Mouse (Mus musculus) neural tube, embryonic 15.5 days (tissue): ENCODE results near the gene Trim65. TPM values are rescaled to one million over a fixed set of nuclear protein-coding genes. Genes with fewer than 3 reads are reported as not detected.
A peak's percentile ranks its signal among the peaks of the same experiment; 100 is the strongest.

Source experiments
- ATAC-seq: fragments of 200-750 bp; cut with Nextera tagmentation; 2 replicates; pipeline ENCODE4 v1.8.0; 2017; ENCODE audit warnings: mild to moderate bottlenecking, moderate TSS enrichment, moderate library complexity; ENCODE audit not compliant: low FRiP score
- H3K27ac ChIP-seq: fragments of 300-500 bp; sonication (generic); replicated peaks from 2 replicates; pipeline ENCODE4 v1.5.1; 2015; ENCODE audit warnings: mild to moderate bottlenecking, inconsistent platforms
- H3K27me3 ChIP-seq: fragments of 300-500 bp; sonication (generic); replicated peaks from 2 replicates; pipeline ENCODE4 v1.6.1; 2015; ENCODE audit warnings: inconsistent platforms
- H3K36me3 ChIP-seq: fragments of 300-500 bp; sonication (generic); 2 replicates; pipeline ENCODE4 v1.6.1; 2015; ENCODE audit warnings: inconsistent platforms
- H3K4me1 ChIP-seq: fragments of 300-500 bp; sonication (generic); 2 replicates; pipeline ENCODE4 v1.6.1; 2015; ENCODE audit warnings: inconsistent platforms
- H3K4me2 ChIP-seq: fragments of 300-500 bp; sonication (generic); 2 replicates; pipeline ENCODE4 v1.6.1; 2015; ENCODE audit warnings: inconsistent platforms, mild to moderate bottlenecking, moderate library complexity
- H3K4me3 ChIP-seq: fragments of 300-500 bp; sonication (generic); replicated peaks from 2 replicates; pipeline ENCODE4 v1.5.1; 2015; ENCODE audit warnings: mild to moderate bottlenecking, inconsistent platforms
- H3K9ac ChIP-seq: fragments of 300-500 bp; sonication (generic); replicated peaks from 2 replicates; pipeline ENCODE4 v1.6.1; 2015; ENCODE audit warnings: mild to moderate bottlenecking, inconsistent platforms
- H3K9me3 ChIP-seq: fragments of 300-500 bp; sonication (generic); replicated peaks from 2 replicates; pipeline ENCODE4 v1.6.1; 2016; ENCODE audit warnings: inconsistent platforms
- WGBS: fragments of 180-500 bp; shearing (Covaris S2); methylation state at CpG from one replicate; pipeline ENCODE4 v1.1.7; 2015; ENCODE audit warnings: mixed read lengths; 5-methylcytosine and 5-hydroxymethylcytosine counted together
- polyA plus RNA-seq: library from polyadenylated mRNA; unstranded; fragments of >200 nt; fragmentation: Nextera tagmentation; extraction: Ambion mirVana; gene quantifications from 2 replicates; pipeline ENCODE4 v1.2.1, GENCODE M21; 2015

The Trim65 gene
- polyA plus RNA-seq, 1 experiment from 2014 or later = 3.4 TPM

GRCm38 (mm10) chr11:116117819-116118218 is 13.1 kb downstream of the Trim65 start:
- no peaks in the 10 kb centered on the region for H3K4me1 ChIP-seq
- no peaks in the 10 kb centered on the region for H3K9me3 ChIP-seq
- H3K4me3 ChIP-seq = no peak overlapping the region
- H3K9ac ChIP-seq = no peak overlapping the region
- H3K36me3 ChIP-seq = no peaks in the 10 kb centered on the region
- no peak overlapping the region for H3K27ac ChIP-seq
- H3K4me2 ChIP-seq = no peak overlapping the region
- ATAC-seq = no peak
- no peaks in the 10 kb centered on the region; the same call in 1 of the 2 replicates for H3K27me3 ChIP-seq

- Histone ChIP-seq H3K4me3 (no peak overlapping the region), H3K9ac (no peak overlapping the region), H3K36me3 (no peaks in the 10 kb centered on the region), H3K4me1 (no peaks in the 10 kb centered on the region), H3K4me2 (no peak overlapping the region), H3K9me3 (no peaks in the 10 kb centered on the region), H3K27me3 (no peaks in the 10 kb centered on the region; the same call in 1 of the 2 replicates), H3K27ac (no peak overlapping the region)
- 82% methylated on average over 12 of the region's 12 CpGs for WGBS
- ATAC-seq = no peak
Measured at GRCm38 (mm10) chr11:116117241-116117640, 13.7 kb downstream of the Trim65 start.

GRCm38 (mm10) chr11:116111611-116112203 is 19.2 kb downstream of the Trim65 start:
- H3K4me1 ChIP-seq = peaks cover 36% of the 10 kb centered on the region
- H3K27me3 ChIP-seq = peaks cover 52% of the 10 kb centered on the region
- no peak for ATAC-seq
- H3K4me2 ChIP-seq = no peak overlapping the region
- no peaks in the 10 kb centered on the region for H3K9me3 ChIP-seq
- WGBS = 87% methylated on average over 19 of the region's 19 CpGs
- H3K9ac ChIP-seq = no peak overlapping the region
- H3K36me3 ChIP-seq = no peaks in the 10 kb centered on the region
- H3K27ac ChIP-seq = no peak overlapping the region
- no peak overlapping the region for H3K4me3 ChIP-seq

- Histone ChIP-seq H3K27ac (no peak overlapping the region), H3K9me3 (no peaks in the 10 kb centered on the region), H3K9ac (no peak overlapping the region), H3K27me3 (peaks cover 59% of the 10 kb centered on the region), H3K4me3 (no peak overlapping the region), H3K36me3 (no peaks in the 10 kb centered on the region), H3K4me2 (no peak overlapping the region), H3K4me1 (peaks cover 38% of the 10 kb centered on the region)
- 77% methylated on average over 4 of the region's 4 CpGs for WGBS
- ATAC-seq = no peak
Measured at GRCm38 (mm10) chr11:116111067-116111466, 19.9 kb downstream of the Trim65 start.

- WGBS = 32% methylated on average over 10 of the region's 10 CpGs
- Histone ChIP-seq H3K9me3 (no peaks in the 10 kb centered on the region), H3K4me3 (peak overlapping the region; percentile 37), H3K36me3 (no peaks in the 10 kb centered on the region), H3K27ac (no peak overlapping the region), H3K27me3 (peaks cover 64% of the 10 kb centered on the region), H3K9ac (peak overlapping the region; percentile 41), H3K4me2 (peak overlapping the region; percentile 61), H3K4me1 (peaks cover 38% of the 10 kb centered on the region)
- no peak for ATAC-seq
Measured at GRCm38 (mm10) chr11:116110540-116110939, 20.4 kb downstream of the Trim65 start.

GRCm38 (mm10) chr11:116110131-116110530 is 20.8 kb downstream of the Trim65 start:
- no peaks in the 10 kb centered on the region for H3K36me3 ChIP-seq
- peak overlapping the region; percentile 37 for H3K4me3 ChIP-seq
- H3K4me1 ChIP-seq = peaks cover 38% of the 10 kb centered on the region
- peak overlapping the region; percentile 41 for H3K9ac ChIP-seq
- H3K4me2 ChIP-seq = peak overlapping the region; percentile 61
- 3% methylated on average over 33 of the region's 35 CpGs for WGBS
- ATAC-seq = no peak
- peaks cover 66% of the 10 kb centered on the region for H3K27me3 ChIP-seq
- no peak overlapping the region for H3K27ac ChIP-seq
- H3K9me3 ChIP-seq = no peaks in the 10 kb centered on the region

GRCm38 (mm10) chr11:116109441-116110081 is 21.4 kb downstream of the Trim65 start:
- Histone ChIP-seq H3K27me3 (peaks cover 66% of the 10 kb centered on the region), H3K4me2 (peak overlapping the region; percentile 61), H3K36me3 (no peaks in the 10 kb centered on the region), H3K9ac (peak overlapping the region; percentile 41), H3K4me3 (peak overlapping the region; percentile 37), H3K27ac (no peak overlapping the region), H3K4me1 (peaks cover 39% of the 10 kb centered on the region), H3K9me3 (no peaks in the 10 kb centered on the region)
- WGBS = 2% methylated on average over 52 of the region's 70 CpGs
- no peak; the same call in 1 of the 2 replicates for ATAC-seq

GRCm38 (mm10) chr11:116108464-116109137 is 22.3 kb downstream of the Trim65 start:
- Histone ChIP-seq H3K27me3 (peaks cover 66% of the 10 kb centered on the region), H3K27ac (no peak overlapping the region), H3K9ac (no peak overlapping the region; the same call in 1 of the 2 replicates), H3K9me3 (no peaks in the 10 kb centered on the region), H3K36me3 (no peaks in the 10 kb centered on the region), H3K4me2 (peak overlapping the region; percentile 61), H3K4me3 (peak overlapping the region; percentile 37), H3K4me1 (peaks cover 48% of the 10 kb centered on the region)
- WGBS = 7% methylated on average over 22 of the region's 23 CpGs
- ATAC-seq = no peak

- 14% methylated on average over 19 of the region's 19 CpGs for WGBS
- no peak for ATAC-seq
- Histone ChIP-seq H3K4me3 (peak overlapping the region; percentile 37), H3K27me3 (peaks cover 66% of the 10 kb centered on the region), H3K9me3 (no peaks in the 10 kb centered on the region), H3K4me1 (peaks cover 53% of the 10 kb centered on the region), H3K9ac (0 out of 2 replicates have a peak overlapping the region, but pooled peaks have one; percentile 3), H3K36me3 (no peaks in the 10 kb centered on the region), H3K27ac (no peak overlapping the region), H3K4me2 (peak overlapping the region; percentile 61)
Measured at GRCm38 (mm10) chr11:116107777-116108285, 23.1 kb downstream of the Trim65 start.

- peaks cover 66% of the 10 kb centered on the region for H3K27me3 ChIP-seq
- H3K4me2 ChIP-seq = peak overlapping the region; percentile 61
- no peak overlapping the region for H3K27ac ChIP-seq
- no peak overlapping the region for H3K9ac ChIP-seq
- peaks cover 56% of the 10 kb centered on the region for H3K4me1 ChIP-seq
- H3K9me3 ChIP-seq = no peaks in the 10 kb centered on the region
- no peaks in the 10 kb centered on the region for H3K36me3 ChIP-seq
- 22% methylated on average over 14 of the region's 14 CpGs for WGBS
- no peak for ATAC-seq
- H3K4me3 ChIP-seq = peak overlapping the region; percentile 37
Measured at GRCm38 (mm10) chr11:116106963-116107776, 23.8 kb downstream of the Trim65 start.
